Mouse (Mus musculus) liver, embryonic 14.5 days (tissue): Measurements from ENCODE around the gene Hist1h2bk.

Experiments used
- CTCF ChIP-seq: IDR thresholded peaks from 2 replicates; pipeline ENCODE4 v1.5.1; 2016; ENCODE audit warnings: antibody characterized with exemption, low read depth, control low read depth
- EP300 ChIP-seq: IDR thresholded peaks from 2 replicates; pipeline ENCODE4 v1.6.1; 2016; ENCODE audit warnings: antibody characterized with exemption, low read depth

DNA sequence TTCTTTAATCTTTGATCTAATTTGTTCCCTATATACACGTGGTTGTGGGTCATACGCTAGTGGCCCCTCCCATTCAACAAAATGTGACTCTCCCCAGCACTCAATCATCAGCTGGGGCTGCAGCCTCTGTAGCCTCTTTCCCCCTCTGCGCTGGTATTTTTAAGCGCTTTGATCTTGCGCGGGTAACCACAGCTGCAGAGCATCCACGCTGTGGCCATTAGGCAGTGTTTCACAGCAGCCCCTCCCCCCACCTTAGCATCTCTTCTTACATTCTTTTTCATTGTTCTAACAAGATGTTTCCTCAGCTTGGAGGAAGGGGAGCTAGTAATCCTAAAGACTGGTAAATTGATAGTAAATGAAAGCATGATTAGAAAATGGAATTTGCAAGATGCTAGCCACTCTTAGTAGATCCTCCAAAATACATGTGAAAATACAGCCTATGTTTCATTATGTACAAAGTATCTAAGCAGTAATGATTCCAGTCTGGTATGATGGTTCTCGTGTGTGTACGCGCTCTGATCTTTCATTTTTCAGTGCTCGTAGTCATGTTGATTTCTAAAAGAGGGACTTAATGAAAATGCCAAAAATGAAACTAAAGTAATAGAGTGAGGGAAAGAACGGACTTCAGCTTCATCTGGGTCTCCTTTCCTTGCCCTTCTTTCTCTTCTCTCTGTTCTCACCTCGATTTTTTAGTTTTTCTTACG lies 14.2 kb downstream of the Hist1h2bk start:
- TF ChIP-seq CTCF = no peak
- no peak for TF ChIP-seq EP300
